Mouse (Mus musculus): ENCODE data around the gene Gdpgp1.

GRCm38 (mm10) chr7:80227065-80227464 is 5.6 kb upstream of the Gdpgp1 start:
- TF ChIP-seq CTCF (IDR thresholded peaks at IDR 0.05; ENCODE audit: low read depth, low read length): 0 out of 2 replicates have a peak, but pooled peaks have one; percentile 15
- TF ChIP-seq POLR2AphosphoS5 (IDR thresholded peaks at IDR 0.05; ENCODE audit: insufficient replicate concordance, low read depth, low read length): no peak

All from G1E (cell line).